Mouse (Mus musculus) E14TG2a.4 (cell line): ENCODE measurements around the gene Foxd3.

Experiments
- H3K27me3 ChIP-seq: 2 replicates; pipeline ENCODE4 v1.6.1; 2014; ENCODE audit warnings: low read length, control low read depth; ENCODE audit not compliant: insufficient read depth
- H3K36me3 ChIP-seq: 2 replicates; pipeline ENCODE4 v1.6.1; 2014; ENCODE audit warnings: low read length, control low read depth; ENCODE audit not compliant: insufficient read depth
- H3K4me1 ChIP-seq: replicated peaks from 2 replicates; pipeline ENCODE4 v1.6.1; 2014; ENCODE audit warnings: low read depth, low read length, control low read depth
- H3K4me3 ChIP-seq: replicated peaks from 2 replicates; pipeline ENCODE4 v1.5.1; 2014; ENCODE audit warnings: mild to moderate bottlenecking, low read length
- H3K9me3 ChIP-seq: 2 replicates; pipeline ENCODE4 v1.6.1; 2014; ENCODE audit warnings: low read length, control low read depth
- CTCF ChIP-seq: conservative IDR thresholded peaks from 2 replicates; pipeline ENCODE4 v1.5.1; 2014; ENCODE audit warnings: low read length
- NANOG ChIP-seq: IDR thresholded peaks from 2 replicates; pipeline ENCODE4 v1.6.1; 2014; ENCODE audit warnings: borderline replicate concordance, low read length, mixed read lengths
- POU5F1 ChIP-seq: IDR thresholded peaks from 2 replicates; pipeline ENCODE4 v1.6.1; 2014; ENCODE audit warnings: low read length, borderline replicate concordance

Gene Foxd3

DNA sequence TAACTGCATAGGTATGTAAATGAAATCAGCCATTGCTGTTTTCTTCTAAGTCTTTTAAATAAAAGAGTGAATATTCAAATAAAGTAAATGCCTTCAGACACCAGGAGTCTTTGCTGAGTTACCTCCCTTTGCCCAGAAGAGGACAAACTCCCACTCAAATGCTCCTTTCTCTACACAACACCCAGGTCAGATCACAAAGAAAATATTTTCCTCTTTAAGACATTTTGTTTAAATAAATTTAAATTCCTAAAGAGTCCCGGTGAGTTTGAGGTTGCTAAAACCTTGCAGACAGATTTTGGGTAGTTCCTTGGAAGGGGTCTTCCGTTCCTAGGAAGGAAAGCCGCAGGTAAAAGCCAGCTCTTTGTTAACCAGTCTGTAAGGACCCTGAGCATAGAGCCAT is 14.2 kb upstream of the Foxd3 start:
- Histone ChIP-seq H3K36me3 (no peaks in the 10 kb centered on the region), H3K4me3 (peak overlapping the region; percentile 0; the same call in 1 of the 2 replicates), H3K27me3 (no peaks in the 10 kb centered on the region), H3K4me1 (peaks cover 72% of the 10 kb centered on the region), H3K9me3 (no peaks in the 10 kb centered on the region)
- TF ChIP-seq CTCF (no peak), NANOG (peak; percentile 50)

DNA sequence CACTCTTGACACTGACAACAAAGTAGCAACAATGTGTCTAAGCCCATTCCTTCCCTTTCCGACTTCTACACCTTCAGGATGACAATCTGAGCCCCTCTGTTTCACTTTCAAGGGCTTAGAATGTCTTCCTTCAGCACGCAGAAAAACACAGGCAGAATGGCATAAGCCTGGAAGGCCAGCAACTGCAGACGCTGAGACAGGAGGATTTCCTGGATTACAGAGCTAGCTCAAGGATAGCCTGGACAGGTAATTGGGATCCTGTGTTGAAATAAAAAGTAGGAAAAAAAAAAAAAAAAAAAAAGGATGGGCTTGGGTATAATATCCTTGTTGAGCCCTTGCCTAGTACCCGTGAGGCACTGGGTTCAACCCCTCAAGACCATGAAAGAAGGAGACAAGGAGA is 10.5 kb upstream of the Foxd3 start:
- TF ChIP-seq NANOG (no peak), POU5F1 (no peak), CTCF (no peak)

DNA sequence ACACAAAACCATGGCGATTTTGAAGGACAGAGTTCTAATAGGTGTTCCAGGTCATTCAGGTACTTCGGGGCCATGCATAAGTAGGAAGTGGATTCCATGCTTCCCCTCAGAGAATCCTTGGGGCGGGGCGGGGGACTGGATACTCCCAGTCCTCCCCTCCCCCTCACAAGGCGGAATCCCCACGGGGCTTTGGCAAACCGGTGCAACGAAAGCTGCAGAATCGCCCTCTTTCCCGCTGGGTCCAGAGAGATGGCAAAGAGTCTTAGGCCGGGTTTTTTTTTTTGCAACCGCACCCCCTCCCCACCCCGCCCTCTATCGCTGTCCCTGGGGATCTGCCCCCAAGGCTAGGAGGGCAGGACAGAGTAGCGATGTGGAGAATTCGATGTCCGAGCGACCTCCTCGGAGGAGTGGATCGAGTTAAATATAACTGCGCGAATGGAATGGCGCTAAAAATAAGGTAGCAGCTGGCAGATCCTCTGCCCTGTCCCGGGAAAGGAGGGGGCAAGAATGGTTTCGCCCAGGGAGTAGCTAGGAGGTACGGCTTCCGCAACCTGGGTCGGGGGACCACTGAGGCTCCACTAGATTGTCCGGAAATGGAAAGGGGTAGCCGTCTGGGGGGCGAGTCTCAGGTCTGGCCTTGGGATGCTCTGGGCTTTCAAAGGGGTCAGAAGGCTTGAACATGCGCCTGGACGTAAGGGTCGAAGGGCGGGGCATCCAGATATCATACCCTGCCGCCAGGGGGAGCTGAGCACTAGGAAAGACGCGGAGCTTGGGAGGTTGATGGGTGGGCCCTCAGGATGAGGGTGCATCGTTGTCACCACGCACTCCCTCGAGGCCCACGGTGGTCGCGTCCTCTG is 5.8 kb upstream of the Foxd3 start:
- Histone ChIP-seq H3K36me3 (no peaks in the 10 kb centered on the region), H3K4me1 (peaks cover 78% of the 10 kb centered on the region), H3K4me3 (peak overlapping the region; percentile 77), H3K27me3 (peaks cover 30% of the 10 kb centered on the region), H3K9me3 (no peaks in the 10 kb centered on the region)
- TF ChIP-seq POU5F1 (no peak), CTCF (peak; percentile 53)

More for the DNA sequence above, 10.5 kb upstream of the Foxd3 start:
- H3K27me3 ChIP-seq: no peaks in the 10 kb centered on the region
- no peak overlapping the region for H3K4me3 ChIP-seq
- H3K4me1 ChIP-seq: peaks cover 76% of the 10 kb centered on the region
- H3K9me3 ChIP-seq: no peaks in the 10 kb centered on the region
- H3K36me3 ChIP-seq: no peaks in the 10 kb centered on the region

DNA sequence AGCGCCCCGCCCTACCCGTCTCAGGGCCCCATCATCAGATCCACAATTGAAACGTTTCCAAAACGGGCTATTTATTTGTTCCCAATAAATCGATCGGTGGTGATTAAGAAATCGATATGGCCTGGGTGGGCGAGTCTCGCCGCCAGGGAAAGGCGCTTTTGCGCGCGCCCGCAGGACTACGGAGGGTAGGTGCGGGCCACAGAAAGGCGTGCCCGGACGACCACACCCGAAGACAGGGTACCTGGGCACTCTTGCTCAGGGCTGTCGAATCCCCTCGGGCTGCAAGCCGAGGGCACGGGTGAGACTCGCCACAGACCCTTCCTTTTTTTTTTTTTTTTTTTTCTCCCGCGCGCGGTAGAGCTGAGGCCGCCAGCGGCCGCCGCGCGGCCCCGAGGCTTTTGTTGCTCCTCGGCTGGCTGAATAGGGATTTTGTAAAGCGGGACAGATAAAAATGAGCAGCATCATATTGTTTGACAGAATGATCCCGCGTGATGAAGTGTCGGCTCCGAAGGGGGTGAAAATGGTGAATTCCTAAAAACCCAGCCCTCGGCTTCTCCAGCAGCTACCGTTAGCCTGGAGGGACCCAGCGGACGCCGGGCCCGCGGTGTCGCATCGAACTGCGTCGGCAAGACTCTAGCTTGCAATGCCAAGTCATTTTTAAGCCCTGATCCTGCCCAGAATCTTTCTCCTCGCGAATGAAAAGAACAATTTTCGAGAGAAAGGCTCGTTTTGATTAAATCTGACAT is 5.0 kb upstream of the Foxd3 start:
- no peaks in the 10 kb centered on the region for H3K9me3 ChIP-seq
- H3K4me1 ChIP-seq: peaks cover 80% of the 10 kb centered on the region
- H3K27me3 ChIP-seq: peaks cover 30% of the 10 kb centered on the region
- TF ChIP-seq NANOG (no peak), CTCF (no peak), POU5F1 (no peak)
- peak overlapping the region; percentile 77 for H3K4me3 ChIP-seq
- no peaks in the 10 kb centered on the region for H3K36me3 ChIP-seq

DNA sequence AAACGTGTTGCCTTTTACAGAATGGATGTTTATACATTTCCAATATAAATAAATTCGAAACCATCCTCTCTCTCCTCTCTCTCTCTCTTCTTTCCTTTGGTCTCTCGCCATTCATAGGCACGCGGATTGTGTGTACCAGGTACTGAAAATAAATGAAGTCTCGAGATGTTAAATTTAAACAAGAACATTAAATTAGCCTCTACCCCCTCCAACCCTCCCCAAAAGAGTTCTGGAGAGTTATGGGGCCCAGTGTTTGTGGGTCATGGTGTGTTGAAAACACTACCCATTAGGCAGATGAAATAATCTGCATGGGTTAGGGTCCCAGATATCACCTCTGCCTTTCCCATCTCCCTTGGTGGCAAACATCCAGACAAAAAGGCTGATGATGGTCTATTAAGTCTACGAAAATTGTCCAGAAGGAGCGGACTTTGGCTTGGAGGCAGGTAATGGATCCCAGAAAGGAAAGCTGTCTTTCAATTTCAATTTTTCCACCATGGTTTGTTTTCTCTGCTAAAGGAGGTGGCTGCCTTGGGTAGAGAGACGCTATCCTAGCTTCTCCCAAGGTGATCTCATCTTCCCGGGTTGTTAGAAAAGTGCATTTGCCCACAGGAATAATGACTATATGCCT is 4.2 kb upstream of the Foxd3 start:
- Histone ChIP-seq H3K27me3 (peaks cover 39% of the 10 kb centered on the region), H3K9me3 (no peaks in the 10 kb centered on the region), H3K4me1 (peaks cover 78% of the 10 kb centered on the region), H3K4me3 (peak overlapping the region; percentile 77), H3K36me3 (no peaks in the 10 kb centered on the region)
- TF ChIP-seq NANOG: no peak
- TF ChIP-seq POU5F1: no peak
- no peak for TF ChIP-seq CTCF

DNA sequence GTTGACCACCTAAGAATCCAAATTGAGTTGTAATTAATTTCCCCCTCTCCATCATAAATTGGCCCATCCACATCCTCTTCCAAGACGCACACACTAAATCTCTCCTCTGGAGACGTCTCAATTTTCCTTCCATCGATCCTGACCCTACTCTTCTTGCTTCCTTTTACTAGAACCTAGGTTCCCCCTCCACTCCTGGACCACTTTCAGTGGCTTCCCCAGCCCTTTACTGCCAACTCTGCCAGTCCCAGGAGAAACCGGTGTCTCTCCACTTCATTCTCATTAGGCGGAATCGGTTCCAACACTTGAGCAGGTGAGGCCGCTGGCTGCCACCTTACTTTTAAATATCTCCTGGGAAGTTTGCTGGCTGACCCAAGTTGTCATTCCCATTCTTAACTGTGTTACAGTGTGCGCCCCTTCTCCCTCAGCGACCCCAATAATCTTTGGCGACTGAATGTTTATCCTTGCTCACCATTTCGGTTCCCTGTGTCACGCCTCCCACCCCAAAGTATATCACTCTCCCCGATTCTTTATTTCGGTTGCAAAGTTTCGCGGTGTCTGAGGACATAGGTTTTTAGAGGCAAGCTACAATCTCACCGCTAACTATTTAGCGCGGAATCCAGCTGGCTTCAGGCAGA is 3.4 kb upstream of the Foxd3 start:
- H3K4me3 ChIP-seq: peak overlapping the region; percentile 71
- no peaks in the 10 kb centered on the region for H3K36me3 ChIP-seq
- TF ChIP-seq CTCF (no peak), POU5F1 (no peak), NANOG (no peak)
- no peaks in the 10 kb centered on the region for H3K9me3 ChIP-seq
- peaks cover 41% of the 10 kb centered on the region for H3K27me3 ChIP-seq
- peaks cover 76% of the 10 kb centered on the region for H3K4me1 ChIP-seq

DNA sequence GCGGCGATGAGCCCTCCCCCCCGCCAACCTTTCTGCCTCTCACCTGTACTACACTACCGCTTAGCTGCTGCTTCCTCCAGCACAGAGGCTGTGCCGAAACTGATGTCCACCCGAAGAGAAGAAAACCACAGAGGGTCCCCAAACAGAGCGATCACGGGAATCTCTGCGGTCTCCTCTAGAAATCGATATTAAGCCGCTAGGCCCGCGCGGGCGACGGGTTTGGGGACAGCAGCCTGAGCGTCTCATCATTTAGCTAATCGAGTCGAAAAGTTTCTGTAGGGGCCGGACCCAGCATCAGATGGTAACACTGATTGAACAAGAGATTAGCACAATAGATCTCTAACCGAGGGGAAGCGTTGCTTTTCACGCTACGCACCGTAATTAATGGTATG is 2.9 kb upstream of the Foxd3 start:
- no peaks in the 10 kb centered on the region for H3K36me3 ChIP-seq
- H3K4me3 ChIP-seq: peak overlapping the region; percentile 71
- no peaks in the 10 kb centered on the region for H3K9me3 ChIP-seq
- H3K4me1 ChIP-seq: peaks cover 74% of the 10 kb centered on the region
- H3K27me3 ChIP-seq: peaks cover 46% of the 10 kb centered on the region
- TF ChIP-seq CTCF (no peak), NANOG (no peak), POU5F1 (no peak)

DNA sequence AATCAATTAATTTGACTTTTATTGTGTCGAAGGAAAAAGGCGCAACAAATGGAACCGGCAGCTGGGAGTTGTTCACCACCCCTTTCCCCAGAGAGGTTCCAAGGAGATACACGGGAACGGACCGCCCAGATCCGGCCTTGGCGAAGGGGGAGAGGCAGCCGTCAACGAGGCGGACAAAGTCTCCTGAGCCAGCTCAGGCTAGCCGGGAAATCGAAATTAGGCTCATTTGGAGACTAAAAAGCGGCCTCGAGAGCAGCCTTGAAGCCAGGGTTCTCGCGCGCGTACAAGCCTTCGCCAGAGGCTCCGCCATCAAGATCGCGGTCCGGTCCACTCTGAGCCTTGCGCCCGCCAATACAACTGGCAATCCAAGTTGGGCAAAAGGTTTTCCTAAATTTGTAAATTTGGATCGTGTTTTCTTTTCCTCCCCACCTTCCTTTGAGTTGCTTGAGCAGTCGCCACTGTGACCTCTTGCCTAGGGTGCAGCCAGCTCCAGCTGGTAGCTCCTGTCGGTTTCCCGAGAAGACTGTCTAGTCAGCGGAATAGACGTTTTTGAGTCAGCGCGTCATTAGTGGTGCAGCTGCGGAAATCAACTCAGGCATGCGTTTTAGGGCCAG is 2.4 kb upstream of the Foxd3 start:
- H3K4me1 ChIP-seq: peaks cover 72% of the 10 kb centered on the region
- peaks cover 46% of the 10 kb centered on the region for H3K27me3 ChIP-seq

More for the DNA sequence above, 2.4 kb upstream of the Foxd3 start:
- TF ChIP-seq POU5F1 (no peak), NANOG (no peak), CTCF (no peak)
- Histone ChIP-seq H3K4me3 (peak overlapping the region; percentile 71), H3K9me3 (no peaks in the 10 kb centered on the region), H3K36me3 (no peaks in the 10 kb centered on the region)
